Mouse (Mus musculus) layer of hippocampus, adult 9-11 months (tissue): ENCODE results near the gene Tango6.
A peak's percentile ranks its signal among the peaks of the same experiment; 100 is the strongest.

Experiments
- DNase-seq: peaks from one replicate; pipeline ENCODE4 v3.0.0; 2022

Gene Tango6

DNA sequence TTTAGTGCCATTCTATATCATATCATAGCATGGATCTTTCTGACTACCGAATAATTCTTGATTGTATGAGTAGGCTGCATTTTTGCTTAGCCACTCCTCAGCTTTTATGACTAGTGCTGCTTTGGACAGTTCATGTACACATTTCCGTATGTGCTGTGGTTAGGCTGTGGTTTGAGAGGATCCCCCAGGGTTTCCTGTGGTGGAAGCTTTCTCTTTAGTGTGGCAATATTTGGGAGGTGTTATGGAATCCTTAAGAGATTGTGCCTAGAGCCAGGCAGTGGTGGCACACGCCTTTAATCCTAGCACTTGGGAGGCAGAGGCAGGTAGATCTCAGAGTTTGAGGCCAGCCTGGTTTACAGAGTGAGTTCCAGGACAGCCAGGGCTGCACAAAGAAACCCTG, 18.5 kb downstream of the Tango6 start:
- no peak for DNase-seq

- DNase-seq = no peak
Observed at GRCm38 (mm10) chr8:106704199-106704900, 21.5 kb downstream of the Tango6 start.

DNA sequence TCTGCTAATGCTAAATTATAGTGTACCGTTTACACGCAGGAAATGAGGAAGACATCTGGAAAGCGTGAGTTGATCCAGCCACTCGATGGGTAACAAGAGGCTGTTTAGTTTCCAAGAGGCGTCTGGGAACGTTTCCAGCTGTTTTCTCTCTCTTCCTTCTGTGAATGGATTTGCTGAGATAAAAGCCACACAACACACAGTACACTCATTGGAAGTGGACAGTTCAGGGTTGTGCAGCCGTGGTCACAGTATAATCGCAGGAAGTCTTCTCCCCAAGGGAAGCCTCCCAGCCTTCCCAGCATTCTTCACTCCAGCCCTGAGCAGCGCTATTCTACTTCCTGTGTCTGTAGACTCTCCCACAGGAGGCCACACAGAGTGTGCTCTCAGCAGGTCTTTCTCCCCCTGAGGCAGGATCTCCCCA, 22.0 kb downstream of the Tango6 start:
- DNase-seq = peak; percentile 46

- DNase-seq = no peak
Observed at GRCm38 (mm10) chr8:106706194-106706593, 23.3 kb downstream of the Tango6 start.

DNA sequence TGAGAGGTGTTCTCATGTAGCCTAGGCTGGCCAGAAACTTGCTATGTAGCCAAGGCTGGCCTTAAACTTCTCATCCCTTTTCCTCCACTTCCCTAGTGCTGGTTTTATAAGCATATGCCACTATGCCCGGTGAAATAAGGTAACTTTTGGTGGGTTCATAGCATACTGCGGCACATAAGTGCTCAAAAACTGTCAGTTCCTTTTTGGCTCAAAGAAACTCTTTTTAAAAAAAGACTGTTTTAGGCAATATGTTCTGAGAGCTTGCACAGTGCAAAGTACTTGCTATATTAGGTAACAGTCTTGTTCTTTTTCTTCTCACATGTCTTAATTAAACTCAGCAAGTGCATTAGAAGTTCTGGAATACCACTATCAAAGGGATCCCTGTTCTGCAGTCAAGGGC, 27.1 kb downstream of the Tango6 start:
- DNase-seq = no peak

DNA sequence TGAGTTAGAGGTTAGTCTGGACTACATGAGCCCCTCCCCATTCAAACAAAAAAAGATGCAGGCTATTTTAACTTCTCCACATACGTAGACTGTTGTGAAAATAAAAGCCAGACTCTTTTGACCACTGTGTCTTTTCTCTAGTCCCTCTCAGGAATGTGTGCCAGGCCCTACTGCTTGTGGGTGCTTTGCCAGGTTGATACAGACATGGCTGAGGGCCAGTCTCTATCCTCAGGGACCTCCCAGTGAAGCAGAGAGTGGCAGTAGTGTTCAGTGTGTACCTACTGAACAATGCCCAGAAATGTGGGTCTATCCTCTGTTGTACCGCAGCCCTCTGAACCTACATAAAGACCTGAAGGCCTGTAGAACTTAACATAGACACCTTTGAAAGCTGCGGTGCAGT, 29.6 kb downstream of the Tango6 start:
- DNase-seq = no peak

DNA sequence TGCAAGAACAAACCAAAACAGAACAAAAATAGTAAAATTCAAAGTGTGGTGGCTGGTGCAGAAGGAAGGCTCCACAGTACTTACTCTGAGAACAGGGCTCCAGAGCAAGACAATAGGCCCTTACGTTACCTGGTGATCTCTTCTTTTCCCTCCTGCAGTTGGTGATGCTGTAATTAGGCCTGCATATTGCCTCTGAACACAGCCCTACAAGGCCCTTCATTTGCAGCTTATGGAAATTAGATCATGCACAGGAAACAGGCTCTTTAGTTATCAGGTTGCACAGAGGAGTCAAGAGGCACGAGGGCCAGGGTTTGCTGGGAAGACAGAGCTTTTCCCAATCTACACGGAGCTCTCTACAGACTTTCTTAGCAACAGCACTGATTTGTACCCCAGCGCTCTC, 31.4 kb downstream of the Tango6 start:
- DNase-seq = no peak

DNA sequence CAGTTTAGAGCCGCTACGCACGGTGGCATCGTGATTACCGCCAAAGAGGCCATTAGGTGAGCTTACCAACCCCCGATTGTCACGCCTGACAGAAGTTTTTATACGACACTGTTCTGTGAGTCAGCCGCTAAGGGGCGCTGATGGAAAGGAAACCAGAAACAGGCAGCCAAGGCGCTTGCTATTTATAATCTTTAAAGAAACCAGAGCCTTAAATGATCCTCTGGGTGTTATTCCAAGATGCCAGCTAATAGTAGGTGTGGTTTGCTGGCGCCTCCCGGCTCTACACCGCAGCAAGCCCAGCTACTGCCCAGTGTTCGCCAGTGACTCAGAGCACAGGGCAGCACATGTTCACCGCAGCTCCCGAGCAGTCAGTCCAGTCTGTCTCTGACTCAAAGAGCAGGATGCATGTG, 35.2 kb downstream of the Tango6 start:
- DNase-seq = peak; percentile 61

DNA sequence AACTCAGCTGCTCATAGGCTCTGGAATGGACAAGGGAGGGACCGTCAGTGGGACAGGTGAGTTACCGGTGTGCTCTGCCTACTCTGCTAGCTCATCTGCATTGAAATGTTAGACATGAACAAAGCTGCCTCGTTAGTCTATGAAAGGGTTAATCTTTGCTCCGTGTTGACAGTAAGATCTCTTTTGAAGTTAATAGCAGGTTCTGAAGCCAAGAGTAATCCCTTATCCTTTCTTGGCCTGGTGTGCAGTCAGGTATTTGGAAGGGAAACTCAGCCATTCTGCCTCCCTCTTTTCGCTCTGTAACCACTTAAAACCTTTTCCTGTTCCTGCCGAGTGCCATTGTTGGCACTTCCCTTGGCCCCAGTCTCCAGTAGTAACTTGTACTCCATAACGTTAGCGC, 38.1 kb downstream of the Tango6 start:
- no peak for DNase-seq

GRCm38 (mm10) chr8:106722453-106722852, 39.6 kb downstream of the Tango6 start:
- DNase-seq = no peak

DNA sequence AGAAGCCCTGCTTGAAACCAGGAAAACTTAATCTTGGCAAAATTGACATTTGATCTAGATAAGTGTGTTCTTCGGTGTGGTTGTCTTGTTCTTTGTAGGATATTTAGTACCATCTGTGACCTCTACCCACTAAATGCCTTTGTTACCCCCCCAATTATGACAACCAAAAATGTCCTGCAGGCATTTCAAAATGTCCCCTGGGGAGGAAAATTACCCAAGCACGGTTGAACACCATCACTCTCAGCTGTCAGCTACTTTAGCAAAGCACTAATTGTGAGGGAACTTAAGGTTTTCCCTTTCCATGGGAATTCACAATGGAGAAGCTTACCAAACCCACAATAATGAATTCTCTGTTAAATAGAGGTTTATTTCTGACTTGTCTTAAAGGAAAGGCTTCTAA, 41.1 kb downstream of the Tango6 start:
- no peak for DNase-seq

GRCm38 (mm10) chr8:106726551-106726950, 43.7 kb downstream of the Tango6 start:
- no peak for DNase-seq

GRCm38 (mm10) chr8:106727241-106727835, 44.5 kb downstream of the Tango6 start:
- DNase-seq = peak; percentile 40

DNA sequence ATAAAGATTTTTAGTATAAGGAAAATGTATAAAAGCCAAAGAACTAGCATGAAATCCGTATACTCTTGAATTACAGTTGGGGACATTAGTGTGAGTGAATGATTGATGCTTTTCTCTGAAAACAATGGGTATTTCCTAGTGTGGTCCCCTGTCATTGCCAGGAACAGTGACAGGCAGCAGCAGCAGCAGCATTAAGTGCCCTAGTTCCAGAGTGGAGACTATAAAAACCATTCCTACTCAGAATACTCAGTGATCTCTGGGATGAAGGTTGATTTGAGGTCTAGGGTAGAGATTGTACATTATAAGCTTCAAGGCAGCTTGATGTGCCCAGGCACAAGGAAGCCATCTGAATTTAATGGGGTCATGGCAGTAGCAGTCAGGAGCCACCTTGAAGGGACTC, 45.0 kb downstream of the Tango6 start:
- no peak for DNase-seq

- no peak for DNase-seq
Observed at GRCm38 (mm10) chr8:106732921-106733320, 50.1 kb downstream of the Tango6 start.

DNA sequence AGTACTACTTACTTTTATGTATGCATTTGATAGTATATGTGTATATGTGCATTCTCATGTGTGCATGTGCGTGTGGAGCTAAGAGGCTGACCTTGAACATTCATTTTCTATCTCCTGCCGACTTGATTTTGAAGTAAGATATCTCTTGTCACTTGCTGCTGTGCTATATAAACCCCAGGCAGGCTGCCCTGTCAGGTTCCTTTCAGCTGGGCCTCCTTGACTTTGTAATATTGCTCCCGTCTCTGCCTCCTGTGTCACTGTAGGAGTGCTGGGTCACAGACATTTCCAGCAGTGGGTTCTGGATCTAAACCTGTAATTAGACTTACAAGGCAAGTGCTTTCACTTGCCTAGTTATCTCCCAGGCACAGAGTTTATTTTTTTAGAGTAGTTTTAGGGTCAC, 50.8 kb downstream of the Tango6 start:
- DNase-seq = no peak

DNA sequence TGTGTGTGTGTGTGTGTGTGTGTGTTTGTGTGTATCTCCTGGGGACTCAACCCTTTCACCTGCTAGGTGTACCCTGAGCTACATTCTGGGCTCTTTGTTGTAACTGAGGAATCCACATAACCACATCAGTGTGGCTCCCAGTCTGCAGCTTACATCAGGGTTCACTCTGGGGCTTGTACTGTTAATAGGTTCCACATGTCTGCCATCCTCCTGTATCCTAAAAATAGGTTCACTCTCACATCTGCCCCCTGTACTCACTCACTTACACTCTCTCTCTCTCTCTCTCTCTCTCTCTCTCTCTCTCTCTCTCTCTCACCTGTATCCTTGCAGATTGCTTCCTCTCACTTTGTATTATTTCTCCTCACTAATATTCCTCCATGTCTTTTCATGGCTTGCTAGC, 51.4 kb downstream of the Tango6 start:
- no peak for DNase-seq

- DNase-seq = peak; percentile 14
Observed at GRCm38 (mm10) chr8:106736861-106737662, 54.2 kb downstream of the Tango6 start.

DNA sequence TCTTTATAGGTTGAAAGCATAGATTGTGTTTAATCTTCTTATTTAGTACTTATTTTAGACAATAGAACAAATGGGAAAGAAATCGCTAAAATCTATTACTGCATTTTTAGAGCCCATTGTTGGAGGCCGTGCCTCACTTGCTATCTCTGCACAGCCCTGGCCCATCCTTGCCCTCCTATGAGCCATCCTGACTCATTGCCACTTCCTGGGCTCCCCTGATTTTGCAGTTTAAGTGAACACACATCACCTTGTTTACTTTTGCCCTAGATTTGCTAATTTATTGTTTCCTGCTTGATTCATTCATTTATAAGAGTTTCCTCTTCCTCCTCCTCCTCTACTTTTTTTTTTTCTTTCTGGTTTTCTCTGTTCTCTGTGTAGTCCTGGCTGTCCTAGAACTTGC, 55.0 kb downstream of the Tango6 start:
- DNase-seq = no peak

DNA sequence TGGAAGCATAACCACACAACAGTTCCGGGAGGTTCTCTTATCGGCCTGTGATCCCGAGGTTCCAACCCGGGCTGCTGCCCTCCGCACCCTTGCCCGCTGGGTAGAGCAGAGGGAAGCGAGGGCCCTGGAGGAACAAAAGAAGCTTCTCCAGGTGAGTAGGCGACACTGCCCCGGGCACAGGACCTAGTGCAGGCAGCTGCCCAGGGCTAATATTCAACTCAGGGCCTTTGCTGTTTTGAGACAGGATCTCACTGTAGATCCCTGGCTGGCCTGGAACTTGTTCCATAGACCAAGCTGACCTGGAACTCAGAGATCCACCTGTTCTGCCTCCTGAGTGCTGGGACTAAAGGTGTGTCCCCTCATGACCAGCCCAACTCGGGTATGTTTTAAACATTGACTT, 59.5 kb downstream of the Tango6 start:
- no peak for DNase-seq

- no peak for DNase-seq
Observed at GRCm38 (mm10) chr8:106743361-106743760, 60.5 kb downstream of the Tango6 start.

DNA sequence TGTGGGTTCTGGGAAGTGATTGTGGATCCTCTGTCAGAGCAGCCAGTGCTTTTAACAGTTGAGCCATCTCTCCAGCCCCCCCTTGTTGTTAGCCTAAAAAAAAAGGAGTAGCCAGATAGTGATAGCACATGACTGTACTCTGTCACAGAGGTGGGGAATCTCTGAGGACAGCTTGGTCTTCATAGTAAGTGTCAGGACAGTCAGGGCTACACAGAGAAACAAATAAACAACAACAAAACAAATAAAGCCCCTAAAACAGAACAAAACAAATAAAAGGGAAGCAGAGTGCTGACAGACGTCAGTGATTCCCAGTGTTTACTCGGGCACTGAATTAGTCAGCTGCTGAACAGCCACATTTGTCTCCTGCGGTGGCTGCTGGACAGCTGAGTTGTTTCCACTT, 70.6 kb downstream of the Tango6 start:
- DNase-seq = no peak

DNA sequence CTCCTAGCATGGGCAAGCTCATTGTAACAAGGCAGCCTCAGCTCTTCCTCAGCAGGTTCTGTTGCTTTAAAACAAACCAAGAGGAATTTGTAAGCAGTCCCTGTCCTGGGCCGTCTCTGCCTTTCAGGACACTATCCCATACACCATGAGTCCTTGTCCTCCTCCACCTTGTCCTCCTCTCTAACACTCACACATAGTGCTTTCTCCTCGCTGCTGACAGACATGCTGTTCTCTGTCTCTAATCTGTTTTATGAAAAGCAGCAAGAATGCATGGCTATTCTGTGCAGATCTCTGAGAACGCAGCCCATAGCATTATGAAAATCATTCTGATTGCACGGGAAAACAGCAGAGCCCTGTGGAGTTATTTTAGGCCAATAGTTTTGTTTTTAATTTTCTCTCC, 78.4 kb downstream of the Tango6 start:
- no peak for DNase-seq

DNA sequence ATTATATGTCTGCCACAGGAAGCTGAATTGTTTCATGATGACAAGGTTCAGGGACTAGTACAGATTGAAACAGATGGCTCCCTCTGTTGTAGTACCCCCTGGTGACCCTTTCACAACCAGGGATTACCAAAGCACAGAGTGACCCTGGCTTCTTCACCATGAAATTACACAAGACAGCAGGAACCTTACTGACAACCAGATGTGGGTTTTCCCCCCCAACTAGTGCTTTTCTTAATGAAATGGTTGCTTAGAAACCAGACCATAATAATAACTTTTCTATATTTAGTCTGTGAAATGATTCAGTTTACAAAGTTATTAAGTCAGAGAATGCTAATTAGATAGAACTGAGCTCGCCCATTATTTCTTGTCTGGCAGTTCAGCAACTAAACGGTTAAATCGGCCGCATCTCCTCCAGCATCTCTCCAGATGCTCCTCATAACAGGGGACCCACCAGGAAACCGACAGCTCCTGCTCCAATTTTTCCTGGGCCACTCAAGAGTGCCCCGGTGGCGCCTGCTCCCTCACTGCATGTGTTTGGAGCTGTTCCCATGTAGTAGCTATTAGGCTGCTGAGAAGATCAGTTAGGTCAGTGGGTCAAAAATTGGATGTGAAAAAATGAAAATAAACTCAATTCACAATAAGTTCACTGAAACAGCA, 79.1 kb downstream of the Tango6 start:
- no peak for DNase-seq
